8 mouse cellular contexts compared by ENCODE assay signal in genomic region chrX:56609623-56610317, GRCm38 (mm10). TPM values are rescaled to one million over a fixed set of nuclear protein-coding genes. Genes with fewer than 3 reads are reported as not detected.
DNase-seq lines count a peak whose midpoint lies in the region; ATAC-seq and TF ChIP-seq lines count a peak whose summit lies in the region.

Gene Slc9a6, plus strand, starts transcription at chrX:56609757.

- H3K9ac ChIP-seq in embryonic facial prominence, embryonic 14.5 days (ENCODE audit: low read depth, low read length) = peak within 1 kb of the TSS; percentile 68
- H3K9ac ChIP-seq in heart, adult 2 months (ENCODE audit: low read depth, low read length) = peak within 1 kb of the TSS; percentile 89

- peak; percentile 56 for TF ChIP-seq POLR2A in heart, adult 2 months (IDR thresholded peaks at IDR 0.05; ENCODE audit: insufficient read depth, low read depth, low read length)

- DNase-seq in B cell, adult 2 months = peak; percentile 73 to 76
- DNase-seq in adrenal gland, postnatal 4 days (ENCODE audit: low spot score in 2 of 2) = peak; percentile 13 to 31
- DNase-seq in embryonic facial prominence, embryonic 14.5 days (ENCODE audit: low spot score) = peak; percentile 91
- DNase-seq in heart, adult 2 months = peak; percentile 79 to 88
- DNase-seq in kidney, adult 8-10 months = peak; percentile 65 to 67
- peak; percentile 88 for DNase-seq in liver
- DNase-seq in spleen, postnatal 36 days (ENCODE audit: low spot score in 2 of 2) = peak; percentile 74 to 79

- H3K27me3 ChIP-seq in embryonic facial prominence, embryonic 14.5 days (replicated peaks; ENCODE audit: control insufficient read depth, insufficient read depth, low read length) = no peaks in the 10 kb centered on the region
- H3K27me3 ChIP-seq in heart, adult 2 months (ENCODE audit: control insufficient read depth, insufficient read depth, low read length) = no peaks in the 10 kb centered on the region

- H3K36me3 ChIP-seq in embryonic facial prominence, embryonic 14.5 days (ENCODE audit: control insufficient read depth, insufficient read depth, low read length) = no peaks in the 10 kb centered on the region
- no peaks in the 10 kb centered on the region for H3K36me3 ChIP-seq in heart, adult 2 months (ENCODE audit: control insufficient read depth, insufficient read depth, low read length)

- intact Hi-C loops in heart, adult 2 months (cut with DNase I) = loop anchor here (5.0 kb wide), 1 partner anchor 443 kb away; the partner anchor contains the start of gene Htatsf1

- no peak for TF ChIP-seq EP300 in heart, adult 2 months (IDR thresholded peaks at IDR 0.05; ENCODE audit: insufficient read depth, low read depth, low read length)

- H3K4me2 ChIP-seq in embryonic facial prominence, embryonic 14.5 days (ENCODE audit: low read depth, low read length) = peak within 1 kb of the TSS; percentile 59

- 10% methylated on average over 13 of the region's 50 CpGs for WGBS in embryonic facial prominence, embryonic 14.5 days
- WGBS in heart, adult 2 months = 12% methylated on average over 37 of the region's 50 CpGs

- no peak for TF ChIP-seq CTCF in heart, adult 2 months (IDR thresholded peaks at IDR 0.05)

- H3K79me2 ChIP-seq in heart, adult 2 months (replicated peaks; ENCODE audit: control insufficient read depth, insufficient read depth, low read length) = no peaks in the 10 kb centered on the region

- ATAC-seq in embryonic facial prominence, embryonic 14.5 days (ENCODE audit: low read depth) = peak; percentile 97
- peak; percentile 84 for ATAC-seq in monocyte, adult 5-6 weeks (replicated peaks; ENCODE audit: insufficient number of reproducible peaks, low FRiP score, low TSS enrichment, poor library complexity, severe bottlenecking)

- no peaks in the 10 kb centered on the region for H3K4me1 ChIP-seq in embryonic facial prominence, embryonic 14.5 days (ENCODE audit: control insufficient read depth, insufficient read depth, low read length)
- no peaks in the 10 kb centered on the region for H3K4me1 ChIP-seq in heart, adult 2 months (ENCODE audit: control insufficient read depth, insufficient read depth, low read length)

- H3K4me3 ChIP-seq in embryonic facial prominence, embryonic 14.5 days (ENCODE audit: low read depth, low read length) = peak within 1 kb of the TSS; percentile 61
- peak within 1 kb of the TSS; percentile 53 for H3K4me3 ChIP-seq in heart, adult 2 months

- peak within 1 kb of the TSS; percentile 70 for H3K27ac ChIP-seq in embryonic facial prominence, embryonic 14.5 days (replicated peaks; ENCODE audit: low read depth, low read length)
- peak within 1 kb of the TSS; percentile 70 for H3K27ac ChIP-seq in heart, adult 2 months

- no peaks in the 10 kb centered on the region for H3K9me3 ChIP-seq in embryonic facial prominence, embryonic 14.5 days (ENCODE audit: control insufficient read depth, low read length)

RNA-seq across cellular contexts. Expression of gene Slc9a6, which starts in this region (rescaled TPM):
- 10 to 100 TPM; 20.5 to 25.2 TPM for total RNA-seq in adrenal gland, postnatal 4 days (2021)
- polyA plus RNA-seq in embryonic facial prominence, embryonic 14.5 days (2014; fragmentation: Nextera tagmentation; extraction: Ambion mirVana) = 11.8 and 14.8 TPM in 2 replicates
- 10 to 100 TPM; 22.2 to 22.4 TPM for total RNA-seq in heart, adult 2 months (2021)
- 12.6 and 15.8 TPM in 2 replicates for polyA plus RNA-seq in heart, adult 2 months (2012; rRNA removed)
- 9.9 to 11.5 TPM (median 11.3 TPM) in 3 replicates for total RNA-seq in monocyte, adult 5-6 weeks (2017)

Comparison
In these comparisons a context has a peak if more than half of its experiments do, and no peak if none do; other contexts are left out.
1. Peak in every context shown above with its lines: DNase-seq, ATAC-seq, H3K4me3 ChIP-seq and H3K27ac ChIP-seq.
2. DNase-seq: peak in every context shown above with its lines; median percentile 91 in embryonic facial prominence, embryonic 14.5 days; 88 in liver; 84 in heart, adult 2 months; 76 in spleen, postnatal 36 days; 74 in B cell, adult 2 months; 66 in kidney, adult 8-10 months; 22 in adrenal gland, postnatal 4 days.